Mouse (Mus musculus): ENCODE results near the gene Asic2. TPM values are rescaled to one million over a fixed set of nuclear protein-coding genes. Genes with fewer than 3 reads are reported as not detected.
A peak's percentile ranks its signal among the peaks of the same experiment; 100 is the strongest.

The Asic2 gene
- polyA plus RNA-seq, 1 experiment from 2014 or later = 0.65 TPM

DNA sequence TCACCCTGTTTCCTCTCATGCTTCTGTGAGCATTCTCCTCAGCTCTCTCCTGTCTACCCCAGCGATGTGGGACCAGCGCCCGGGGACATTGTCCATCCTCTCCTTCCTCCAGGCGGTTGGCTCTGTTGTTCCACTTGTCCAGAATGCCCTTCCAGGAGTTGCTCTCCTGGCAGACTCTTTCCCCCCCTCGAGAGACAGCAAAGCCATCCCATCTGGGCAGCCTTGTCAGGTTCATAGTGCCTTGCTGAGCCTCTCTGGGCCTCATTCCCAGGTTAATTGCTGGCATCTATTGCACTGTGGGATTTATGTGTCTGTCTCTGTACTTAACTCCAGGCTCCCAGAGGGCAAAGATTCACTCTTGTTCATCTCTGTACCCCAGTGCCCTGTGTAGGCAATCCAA lies 972.6 kb downstream of the Asic2 start:
- Histone ChIP-seq H3K9me3 (ENCODE audit: control insufficient read depth, low read length) (no peaks in the 10 kb centered on the region), H3K4me1 (ENCODE audit: control insufficient read depth, insufficient read depth, low read length) (no peaks in the 10 kb centered on the region), H3K27me3 (replicated peaks; ENCODE audit: control insufficient read depth, insufficient read depth, low read length) (no peaks in the 10 kb centered on the region), H3K27ac (replicated peaks; ENCODE audit: low read depth, low read length) (no peak overlapping the region), H3K4me3 (ENCODE audit: low read depth, low read length) (no peak overlapping the region), H3K36me3 (ENCODE audit: control insufficient read depth, insufficient read depth, low read length) (no peaks in the 10 kb centered on the region), H3K4me2 (ENCODE audit: low read depth, low read length) (no peak overlapping the region), H3K9ac (ENCODE audit: low read depth, low read length) (no peak overlapping the region)
- ATAC-seq (ENCODE audit: low read depth) (no peak), DNase-seq (ENCODE audit: low spot score) (no peak)
- WGBS = 81% methylated on average over 5 of the region's 5 CpGs

DNA sequence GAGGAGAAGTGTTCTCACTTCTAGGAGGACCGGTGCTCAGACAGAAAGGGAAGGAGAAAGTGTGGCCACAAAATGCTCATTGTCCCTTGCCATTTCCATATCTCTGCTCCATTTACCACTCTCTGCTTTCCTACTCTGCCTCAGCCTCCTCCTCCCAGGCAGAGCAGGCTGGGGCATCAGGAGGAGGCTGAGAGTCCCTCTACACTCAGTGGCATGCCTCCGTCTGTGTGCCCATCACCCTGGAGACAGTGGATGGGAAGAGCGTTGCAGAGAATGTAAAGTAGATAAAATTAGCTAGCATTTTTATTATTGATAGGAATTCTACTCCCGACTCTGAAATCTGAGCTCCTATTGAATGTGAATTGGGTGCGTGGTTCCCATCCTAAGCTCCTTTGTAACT lies 984.7 kb downstream of the Asic2 start:
- no peaks in the 10 kb centered on the region for H3K4me1 ChIP-seq (ENCODE audit: control insufficient read depth, insufficient read depth, low read length)
- H3K4me3 ChIP-seq (ENCODE audit: low read depth, low read length) = no peak overlapping the region
- H3K36me3 ChIP-seq (ENCODE audit: control insufficient read depth, insufficient read depth, low read length) = no peaks in the 10 kb centered on the region
- H3K27me3 ChIP-seq (replicated peaks; ENCODE audit: control insufficient read depth, insufficient read depth, low read length) = no peaks in the 10 kb centered on the region
- WGBS = 80% methylated on average over 5 of the region's 5 CpGs
- H3K9me3 ChIP-seq (ENCODE audit: control insufficient read depth, low read length) = no peaks in the 10 kb centered on the region
- no peak overlapping the region for H3K27ac ChIP-seq (replicated peaks; ENCODE audit: low read depth, low read length)
- H3K4me2 ChIP-seq (ENCODE audit: low read depth, low read length) = no peak overlapping the region
- no peak for ATAC-seq (ENCODE audit: low read depth)
- H3K9ac ChIP-seq (ENCODE audit: low read depth, low read length) = no peak overlapping the region
- DNase-seq (ENCODE audit: low spot score) = no peak

DNA sequence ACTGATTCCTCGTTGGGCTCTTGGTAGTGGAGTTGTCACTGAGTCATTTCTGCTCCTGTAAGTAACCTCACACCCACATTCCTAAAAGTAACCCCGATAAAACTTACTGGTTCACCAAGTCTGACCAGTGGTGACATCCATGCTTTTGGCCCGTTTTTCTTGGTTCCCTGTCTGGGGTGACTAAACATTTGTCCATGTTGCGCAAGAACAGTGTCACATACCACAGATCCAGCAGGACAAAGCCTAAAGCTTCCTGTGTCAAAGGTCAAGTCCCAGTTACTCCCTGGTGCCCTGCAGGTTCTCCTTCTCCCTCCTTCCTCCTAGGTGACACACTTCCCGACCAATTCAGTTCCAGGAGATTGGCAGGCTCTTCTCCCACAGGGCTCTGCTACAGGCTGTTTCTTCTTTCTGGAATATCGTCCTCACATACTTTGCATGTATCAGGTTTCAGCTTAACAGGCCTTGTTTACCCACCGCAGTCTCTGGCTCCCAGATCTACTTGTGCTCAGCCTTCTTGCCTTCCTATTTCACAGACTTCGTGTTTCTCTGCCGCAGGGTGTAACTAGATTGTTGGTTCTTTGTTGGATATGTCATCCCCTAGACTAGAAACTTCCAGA lies 991.9 kb downstream of the Asic2 start:
- Histone ChIP-seq H3K27me3 (replicated peaks; ENCODE audit: control insufficient read depth, insufficient read depth, low read length) (no peaks in the 10 kb centered on the region), H3K9me3 (ENCODE audit: control insufficient read depth, low read length) (no peaks in the 10 kb centered on the region), H3K4me3 (ENCODE audit: low read depth, low read length) (no peak overlapping the region), H3K36me3 (ENCODE audit: control insufficient read depth, insufficient read depth, low read length) (no peaks in the 10 kb centered on the region), H3K27ac (replicated peaks; ENCODE audit: low read depth, low read length) (no peak overlapping the region), H3K4me2 (ENCODE audit: low read depth, low read length) (no peak overlapping the region), H3K4me1 (ENCODE audit: control insufficient read depth, insufficient read depth, low read length) (peaks cover 3% of the 10 kb centered on the region; the same call in 1 of the 2 replicates), H3K9ac (ENCODE audit: low read depth, low read length) (no peak overlapping the region)
- ATAC-seq (ENCODE audit: low read depth) = no peak
- 38% methylated on average over 9 of the region's 9 CpGs for WGBS
- peak; percentile 55 for DNase-seq (ENCODE audit: low spot score)

DNA sequence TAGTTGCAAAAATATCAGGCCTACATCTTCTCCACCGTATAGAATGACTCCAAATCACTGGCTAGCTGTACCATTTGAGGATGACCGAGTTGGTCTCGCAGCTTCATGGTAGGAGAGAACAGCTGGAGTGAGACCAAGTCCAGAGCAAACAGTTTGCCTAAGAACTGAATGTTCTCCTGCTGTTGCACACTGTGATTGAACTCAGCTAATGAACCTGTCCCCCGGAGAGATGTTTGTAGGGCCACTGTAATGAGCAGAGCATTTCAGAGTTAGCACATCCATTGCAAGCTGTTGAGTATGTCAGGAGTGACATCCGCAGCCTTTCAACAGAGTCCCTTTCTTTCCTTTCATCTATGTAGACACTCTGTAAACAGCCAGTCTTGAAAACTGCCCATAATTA lies 993.6 kb downstream of the Asic2 start:
- DNase-seq (ENCODE audit: low spot score) = no peak
- no peaks in the 10 kb centered on the region for H3K27me3 ChIP-seq (replicated peaks; ENCODE audit: control insufficient read depth, insufficient read depth, low read length)
- H3K4me2 ChIP-seq (ENCODE audit: low read depth, low read length) = no peak overlapping the region
- WGBS = 76% methylated on average over 5 of the region's 5 CpGs
- H3K4me1 ChIP-seq (ENCODE audit: control insufficient read depth, insufficient read depth, low read length) = peaks cover 3% of the 10 kb centered on the region; the same call in 1 of the 2 replicates
- no peak for ATAC-seq (ENCODE audit: low read depth)
- no peak overlapping the region for H3K9ac ChIP-seq (ENCODE audit: low read depth, low read length)
- no peak overlapping the region for H3K4me3 ChIP-seq (ENCODE audit: low read depth, low read length)
- H3K36me3 ChIP-seq (ENCODE audit: control insufficient read depth, insufficient read depth, low read length) = no peaks in the 10 kb centered on the region
- H3K9me3 ChIP-seq (ENCODE audit: control insufficient read depth, low read length) = no peaks in the 10 kb centered on the region
- H3K27ac ChIP-seq (replicated peaks; ENCODE audit: low read depth, low read length) = no peak overlapping the region

DNA sequence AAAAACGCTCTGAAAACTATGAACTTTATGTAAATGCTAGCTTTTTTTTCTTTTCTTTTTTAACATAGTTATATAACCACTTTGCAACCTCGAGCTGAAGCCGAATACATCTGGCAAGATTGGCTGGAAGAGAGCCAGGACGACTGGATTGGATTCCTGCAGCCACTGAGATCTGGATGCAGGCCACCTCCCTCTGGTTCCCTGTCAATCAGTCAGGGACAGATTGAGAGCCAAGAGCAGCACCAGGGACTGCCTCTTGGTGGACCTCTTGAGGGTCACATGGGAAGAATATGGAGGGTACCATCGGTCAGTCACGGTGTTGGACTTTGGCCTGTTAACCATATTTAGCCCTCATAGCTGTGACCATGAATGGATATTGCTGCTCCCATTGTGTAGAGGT lies 994.3 kb downstream of the Asic2 start:
- Histone ChIP-seq H3K9ac (ENCODE audit: low read depth, low read length) (no peak overlapping the region), H3K27ac (replicated peaks; ENCODE audit: low read depth, low read length) (no peak overlapping the region), H3K27me3 (replicated peaks; ENCODE audit: control insufficient read depth, insufficient read depth, low read length) (no peaks in the 10 kb centered on the region), H3K36me3 (ENCODE audit: control insufficient read depth, insufficient read depth, low read length) (no peaks in the 10 kb centered on the region), H3K9me3 (ENCODE audit: control insufficient read depth, low read length) (no peaks in the 10 kb centered on the region), H3K4me2 (ENCODE audit: low read depth, low read length) (no peak overlapping the region), H3K4me1 (ENCODE audit: control insufficient read depth, insufficient read depth, low read length) (peaks cover 3% of the 10 kb centered on the region; the same call in 1 of the 2 replicates), H3K4me3 (ENCODE audit: low read depth, low read length) (no peak overlapping the region)
- no peak for ATAC-seq (ENCODE audit: low read depth)
- peak; percentile 76 for DNase-seq (ENCODE audit: low spot score)
- 53% methylated on average over 6 of the region's 6 CpGs for WGBS

DNA sequence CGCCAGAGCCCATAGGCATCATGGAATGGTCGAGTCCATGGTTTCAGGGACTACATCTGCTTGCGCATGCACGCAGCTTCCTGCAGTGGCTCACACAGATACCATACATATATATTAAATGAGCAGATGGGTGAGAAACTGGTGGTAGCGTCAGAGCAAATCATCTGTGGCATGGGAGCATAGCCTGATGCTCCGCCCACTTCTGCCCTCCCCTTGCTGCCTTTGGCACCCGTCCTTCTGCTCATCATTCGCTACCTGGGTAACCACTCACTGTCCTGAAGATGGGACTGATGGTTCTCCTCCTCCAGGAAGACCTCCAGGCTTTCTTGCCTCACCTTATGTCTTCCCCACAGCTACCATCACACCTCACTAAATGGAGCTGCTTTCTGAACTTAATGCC lies 995.0 kb downstream of the Asic2 start:
- ATAC-seq (ENCODE audit: low read depth) (no peak), DNase-seq (ENCODE audit: low spot score) (no peak)
- H3K4me3 ChIP-seq (ENCODE audit: low read depth, low read length) = no peak overlapping the region
- 93% methylated on average over 8 of the region's 8 CpGs for WGBS
- no peaks in the 10 kb centered on the region for H3K36me3 ChIP-seq (ENCODE audit: control insufficient read depth, insufficient read depth, low read length)
- no peak overlapping the region for H3K27ac ChIP-seq (replicated peaks; ENCODE audit: low read depth, low read length)
- no peaks in the 10 kb centered on the region for H3K9me3 ChIP-seq (ENCODE audit: control insufficient read depth, low read length)
- no peak overlapping the region for H3K4me2 ChIP-seq (ENCODE audit: low read depth, low read length)
- H3K9ac ChIP-seq (ENCODE audit: low read depth, low read length) = no peak overlapping the region
- H3K4me1 ChIP-seq (ENCODE audit: control insufficient read depth, insufficient read depth, low read length) = peaks cover 3% of the 10 kb centered on the region; the same call in 1 of the 2 replicates
- H3K27me3 ChIP-seq (replicated peaks; ENCODE audit: control insufficient read depth, insufficient read depth, low read length) = no peaks in the 10 kb centered on the region

DNA sequence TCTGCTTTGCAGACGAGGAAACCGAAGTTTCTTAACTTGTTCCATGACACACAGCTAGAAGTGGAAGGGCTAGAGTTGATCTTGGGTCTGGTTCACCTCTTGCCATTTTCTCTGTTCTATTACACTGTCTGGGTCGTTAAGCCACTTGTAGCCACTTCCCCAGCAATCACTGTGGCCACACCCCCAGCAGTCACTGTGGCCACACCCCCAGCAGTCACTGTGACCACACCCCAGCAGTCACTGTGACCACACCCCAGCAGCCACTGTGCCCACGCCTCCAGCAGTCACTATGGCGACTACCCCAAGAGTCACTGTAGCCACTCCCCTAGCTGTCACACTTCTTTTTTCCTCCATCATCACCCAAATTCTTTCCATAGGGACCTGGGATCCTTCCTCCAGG lies 1000.7 kb downstream of the Asic2 start:
- Histone ChIP-seq H3K27ac (replicated peaks; ENCODE audit: low read depth, low read length) (no peak overlapping the region), H3K27me3 (replicated peaks; ENCODE audit: control insufficient read depth, insufficient read depth, low read length) (no peaks in the 10 kb centered on the region), H3K4me1 (ENCODE audit: control insufficient read depth, insufficient read depth, low read length) (no peaks in the 10 kb centered on the region), H3K9ac (ENCODE audit: low read depth, low read length) (no peak overlapping the region), H3K4me2 (ENCODE audit: low read depth, low read length) (no peak overlapping the region), H3K9me3 (ENCODE audit: control insufficient read depth, low read length) (no peaks in the 10 kb centered on the region), H3K36me3 (ENCODE audit: control insufficient read depth, insufficient read depth, low read length) (no peaks in the 10 kb centered on the region), H3K4me3 (ENCODE audit: low read depth, low read length) (no peak overlapping the region)
- DNase-seq (ENCODE audit: low spot score) = no peak
- WGBS = 54% methylated on average over 5 of the region's 5 CpGs
- no peak for ATAC-seq (ENCODE audit: low read depth)

DNA sequence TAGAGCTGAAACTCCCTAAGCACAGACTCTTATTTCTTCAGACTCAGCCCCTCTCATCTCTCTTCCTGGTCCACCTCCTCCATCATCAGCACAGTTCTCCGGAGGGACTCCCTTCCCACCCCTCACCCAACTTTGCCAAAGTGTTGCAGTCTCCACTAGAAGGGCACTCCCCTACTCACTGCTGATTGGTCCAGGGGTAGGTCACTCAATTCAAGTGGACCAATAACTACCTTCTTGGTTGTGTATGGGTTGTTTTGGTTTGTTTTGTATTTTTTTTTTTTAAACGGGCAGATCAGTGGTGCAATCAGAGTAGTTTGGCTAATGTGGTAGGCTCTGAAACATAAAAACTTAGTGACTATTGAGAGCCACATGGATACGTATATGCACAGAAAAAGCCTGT lies 1002.2 kb downstream of the Asic2 start:
- DNase-seq (ENCODE audit: low spot score) (no peak), ATAC-seq (ENCODE audit: low read depth) (no peak)
- no peaks in the 10 kb centered on the region for H3K36me3 ChIP-seq (ENCODE audit: control insufficient read depth, insufficient read depth, low read length)
- H3K4me2 ChIP-seq (ENCODE audit: low read depth, low read length) = no peak overlapping the region
- H3K4me1 ChIP-seq (ENCODE audit: control insufficient read depth, insufficient read depth, low read length) = no peaks in the 10 kb centered on the region
- no peak overlapping the region for H3K9ac ChIP-seq (ENCODE audit: low read depth, low read length)
- H3K4me3 ChIP-seq (ENCODE audit: low read depth, low read length) = no peak overlapping the region
- H3K27me3 ChIP-seq (replicated peaks; ENCODE audit: control insufficient read depth, insufficient read depth, low read length) = no peaks in the 10 kb centered on the region
- no peaks in the 10 kb centered on the region for H3K9me3 ChIP-seq (ENCODE audit: control insufficient read depth, low read length)
- no peak overlapping the region for H3K27ac ChIP-seq (replicated peaks; ENCODE audit: low read depth, low read length)
- 41% methylated on average over 3 of the region's 3 CpGs for WGBS

DNA sequence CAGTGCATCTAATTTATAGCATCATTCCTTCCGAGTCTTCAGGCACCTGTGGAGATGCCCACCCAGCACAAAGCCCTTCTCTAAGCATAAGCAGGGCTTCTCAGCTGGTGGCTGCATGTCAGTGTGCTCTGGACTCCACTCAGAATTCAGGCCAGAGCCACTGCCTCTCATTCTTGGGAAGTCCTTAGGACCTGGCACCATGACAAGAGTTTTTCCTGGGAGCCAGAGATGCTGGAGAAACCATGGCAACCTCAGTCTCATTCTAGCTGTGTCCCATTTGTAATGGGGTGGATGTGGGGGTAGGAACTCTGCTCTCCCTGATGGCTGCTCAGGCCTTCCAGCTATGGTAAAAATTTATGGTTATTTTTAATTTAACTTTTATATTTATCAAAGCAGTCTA lies 1006.9 kb downstream of the Asic2 start:
- no peaks in the 10 kb centered on the region; the same call in none of the 2 replicates for H3K27me3 ChIP-seq (replicated peaks; ENCODE audit: control insufficient read depth, insufficient read depth, low read length)
- no peaks in the 10 kb centered on the region for H3K9me3 ChIP-seq (ENCODE audit: control insufficient read depth, low read length)
- H3K4me3 ChIP-seq (ENCODE audit: low read depth, low read length) = no peak overlapping the region
- H3K4me2 ChIP-seq (ENCODE audit: low read depth, low read length) = no peak overlapping the region
- H3K9ac ChIP-seq (ENCODE audit: low read depth, low read length) = no peak overlapping the region
- ATAC-seq (ENCODE audit: low read depth) = no peak
- H3K36me3 ChIP-seq (ENCODE audit: control insufficient read depth, insufficient read depth, low read length) = no peaks in the 10 kb centered on the region
- no peaks in the 10 kb centered on the region for H3K4me1 ChIP-seq (ENCODE audit: control insufficient read depth, insufficient read depth, low read length)
- H3K27ac ChIP-seq (replicated peaks; ENCODE audit: low read depth, low read length) = no peak overlapping the region
- no peak for DNase-seq (ENCODE audit: low spot score)
- 60% methylated on average over 1 of the region's 1 CpGs for WGBS

All from embryonic facial prominence, embryonic 14.5 days (tissue).